Mouse (Mus musculus) v-Abl transformed pro-B cells (cell line): ENCODE data around the gene Emilin3.
"Not testable (repeated sequence)": the region's sequence is repeated elsewhere in the genome, so short reads cannot be mapped to it uniquely, and the experiment has no call there.

Experiments used
- in situ Hi-C, 2 experiments: fragments of 400-800 bp; cut with MboI; formaldehyde crosslinking; loops; one replicate each; pipeline ENCODE4 v1.15.1; 2025; ENCODE audit not compliant: unreplicated experiment in 2 of 2

Gene Emilin3

GRCm38 (mm10) chr2:160912231-160912671 lies at the start of gene Emilin3:
Emilin3 (minus strand) TSS chr2:160912328.
- in situ Hi-C loops: no loop called here

DNA sequence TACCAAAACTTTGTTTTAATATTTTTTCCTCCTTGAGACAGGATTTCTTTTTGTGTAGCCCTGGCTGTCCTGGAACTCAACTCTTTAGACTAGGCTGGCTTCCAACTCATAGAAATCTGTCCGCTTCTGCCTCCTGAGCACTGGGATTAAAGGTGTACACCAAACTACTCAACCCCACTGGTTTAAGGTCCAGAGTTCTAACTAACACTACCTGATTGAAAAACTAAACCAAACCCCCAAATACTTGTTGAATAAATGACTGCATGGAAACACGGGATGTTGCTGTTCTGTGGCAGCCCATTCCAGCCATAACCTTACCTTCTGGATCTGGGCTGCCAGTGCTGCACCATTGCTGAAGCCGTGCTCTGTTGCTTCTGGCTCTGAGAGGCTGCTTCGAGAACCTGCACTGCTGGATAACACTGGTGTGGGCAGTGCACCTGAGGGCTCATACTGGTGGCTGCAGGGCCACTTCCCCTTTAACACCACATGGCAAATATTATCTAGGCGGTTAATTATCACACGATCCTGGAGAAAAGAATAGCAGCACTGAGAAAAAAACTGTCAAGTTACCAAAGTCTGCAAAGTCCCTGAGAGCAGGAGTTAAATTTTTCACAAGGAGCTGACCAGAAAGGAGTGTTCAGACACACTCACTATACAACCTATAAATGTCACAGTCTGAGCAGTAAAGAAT lies 49.0 kb upstream of the Emilin3 start:
- in situ Hi-C loops: no loop called here

DNA sequence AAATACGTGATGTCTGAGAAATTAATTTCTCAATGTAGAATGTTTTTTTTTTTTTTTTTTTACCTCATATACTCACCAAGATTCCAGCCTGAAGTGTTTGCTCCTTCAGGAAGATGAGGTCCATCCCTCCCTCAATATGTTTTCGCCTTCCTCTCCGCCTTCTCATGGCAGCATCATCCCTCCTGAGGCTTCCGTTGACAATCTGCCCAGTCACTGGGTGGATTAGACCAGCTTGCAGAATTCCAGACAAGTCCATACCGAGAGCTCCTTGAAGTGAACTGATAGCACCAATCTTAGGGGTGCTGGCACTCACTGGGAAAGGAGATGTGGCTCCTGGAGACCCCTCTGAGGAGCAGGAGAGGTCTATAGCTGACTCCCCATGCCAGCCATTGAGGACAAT lies 47.8 kb upstream of the Emilin3 start:
- in situ Hi-C loops: no loop called here

GRCm38 (mm10) chr2:160958737-160959136 lies 46.6 kb upstream of the Emilin3 start:
- in situ Hi-C loops: no loop called here

GRCm38 (mm10) chr2:160957801-160958200 lies 45.7 kb upstream of the Emilin3 start:
- in situ Hi-C loops: not testable (repeated sequence)

DNA sequence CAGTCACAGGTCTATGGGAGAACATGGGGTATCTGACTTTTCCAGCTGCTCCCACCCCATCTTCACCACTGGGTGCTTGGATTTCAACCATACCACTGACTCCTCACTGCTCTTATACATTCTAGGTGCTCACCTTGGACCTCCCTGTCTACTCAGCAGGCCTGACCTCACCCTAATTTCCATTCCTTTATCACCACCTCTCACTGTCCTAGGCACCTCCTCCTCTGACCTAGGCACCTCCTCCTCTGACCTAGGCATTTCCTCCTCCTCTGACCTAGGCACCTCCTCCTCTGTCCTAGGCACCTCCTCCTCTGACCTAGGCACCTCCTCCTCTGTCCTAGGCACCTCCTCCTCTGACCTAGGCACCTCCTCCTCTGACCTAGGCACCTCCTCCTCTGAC lies 45.2 kb upstream of the Emilin3 start:
- in situ Hi-C loops: not testable (repeated sequence)

- in situ Hi-C loops: no loop called here
Measured at GRCm38 (mm10) chr2:160955331-160955730, 43.2 kb upstream of the Emilin3 start.

- in situ Hi-C loops: no loop called here
Measured at GRCm38 (mm10) chr2:160954541-160954940, 42.4 kb upstream of the Emilin3 start.

GRCm38 (mm10) chr2:160953131-160953873 lies 41.2 kb upstream of the Emilin3 start:
- in situ Hi-C loops: no loop called here

GRCm38 (mm10) chr2:160951595-160951994 lies 39.5 kb upstream of the Emilin3 start:
- in situ Hi-C loops: no loop called here

- in situ Hi-C loops: no loop called here
Measured at GRCm38 (mm10) chr2:160942443-160942842, 30.3 kb upstream of the Emilin3 start.

GRCm38 (mm10) chr2:160940930-160941709 lies 29.0 kb upstream of the Emilin3 start:
- in situ Hi-C loops: no loop called here

DNA sequence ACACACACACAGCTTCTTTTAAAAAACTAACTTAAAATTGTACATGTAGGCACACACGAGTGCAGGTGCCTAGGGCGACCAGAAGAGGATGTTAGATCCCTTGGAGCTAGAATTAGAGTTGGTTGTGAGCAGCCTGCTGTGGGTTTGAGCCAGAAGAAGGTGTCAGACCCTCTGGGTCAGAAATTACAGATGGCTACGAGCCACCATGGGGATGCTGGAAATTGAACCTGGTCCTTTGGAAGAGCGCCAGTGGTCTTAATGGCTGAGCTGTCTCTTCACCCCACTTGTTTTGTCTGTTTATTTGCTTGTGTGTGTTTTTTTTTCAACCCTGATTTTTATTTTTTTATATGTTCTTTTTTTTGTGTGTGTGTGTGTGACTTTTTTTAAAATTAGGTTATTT lies 22.3 kb upstream of the Emilin3 start:
- in situ Hi-C loops: no loop called here

DNA sequence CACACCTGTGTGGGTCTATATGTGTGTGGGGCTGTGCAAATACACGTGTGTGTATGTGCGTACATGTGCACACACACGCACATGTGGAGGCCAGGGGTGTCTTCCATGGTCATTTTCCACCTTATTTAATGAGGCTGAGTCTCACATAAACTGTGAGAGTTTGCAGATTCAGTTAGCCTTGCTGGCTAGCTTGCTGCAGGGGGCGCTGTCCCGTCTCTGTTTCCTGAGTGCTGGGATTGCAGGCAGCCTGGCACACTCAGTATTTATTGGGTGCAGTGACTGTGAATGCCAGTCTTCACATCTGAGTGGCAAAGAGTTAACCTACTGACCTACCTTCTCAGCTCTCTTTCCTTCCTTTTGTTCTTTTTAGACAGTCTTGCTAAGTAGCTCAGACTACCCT lies 21.8 kb upstream of the Emilin3 start:
- in situ Hi-C loops: no loop called here

GRCm38 (mm10) chr2:160932981-160933380 lies 20.9 kb upstream of the Emilin3 start:
- in situ Hi-C loops: no loop called here

GRCm38 (mm10) chr2:160932325-160932724 lies 20.2 kb upstream of the Emilin3 start:
- in situ Hi-C loops: no loop called here

GRCm38 (mm10) chr2:160931378-160931777 lies 19.2 kb upstream of the Emilin3 start:
- in situ Hi-C loops: no loop called here

- in situ Hi-C loops: no loop called here
Measured at GRCm38 (mm10) chr2:160925203-160925602, 13.1 kb upstream of the Emilin3 start.

DNA sequence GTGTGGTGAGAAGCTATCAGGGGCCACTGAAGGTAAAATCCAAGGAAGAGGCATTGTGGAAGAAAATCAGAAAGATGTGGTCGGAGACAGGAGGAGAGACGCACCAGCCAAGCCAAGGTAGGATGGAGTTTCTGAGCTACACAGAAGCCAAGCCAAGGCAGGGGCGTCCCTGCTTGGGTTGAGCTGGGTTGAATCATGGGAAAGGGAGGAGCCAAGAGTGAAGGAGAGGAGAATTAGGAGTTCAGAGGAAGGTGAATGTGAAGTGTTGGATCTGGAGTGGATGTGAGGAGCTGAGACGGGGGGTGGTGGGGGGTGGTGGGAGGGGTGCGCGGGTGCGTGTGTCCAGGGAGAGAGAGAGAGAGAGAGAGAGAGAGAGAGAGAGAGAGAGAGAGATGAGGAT lies 9.2 kb upstream of the Emilin3 start:
- in situ Hi-C loops: no loop called here

DNA sequence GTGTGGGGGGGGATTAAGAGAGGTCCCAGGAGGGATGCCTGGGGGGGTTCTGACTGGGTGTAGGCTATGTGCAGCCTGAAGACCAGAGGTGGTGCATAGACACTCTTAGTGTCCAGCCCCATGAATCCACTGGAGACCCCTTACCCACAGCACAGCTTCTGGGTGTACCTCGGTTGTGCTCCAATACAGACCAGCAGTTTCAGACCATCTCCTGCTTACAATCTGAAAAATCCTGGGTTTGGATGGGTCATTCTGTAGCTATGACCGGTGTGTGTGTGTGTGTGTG lies 6.7 kb upstream of the Emilin3 start:
- in situ Hi-C loops: no loop called here

DNA sequence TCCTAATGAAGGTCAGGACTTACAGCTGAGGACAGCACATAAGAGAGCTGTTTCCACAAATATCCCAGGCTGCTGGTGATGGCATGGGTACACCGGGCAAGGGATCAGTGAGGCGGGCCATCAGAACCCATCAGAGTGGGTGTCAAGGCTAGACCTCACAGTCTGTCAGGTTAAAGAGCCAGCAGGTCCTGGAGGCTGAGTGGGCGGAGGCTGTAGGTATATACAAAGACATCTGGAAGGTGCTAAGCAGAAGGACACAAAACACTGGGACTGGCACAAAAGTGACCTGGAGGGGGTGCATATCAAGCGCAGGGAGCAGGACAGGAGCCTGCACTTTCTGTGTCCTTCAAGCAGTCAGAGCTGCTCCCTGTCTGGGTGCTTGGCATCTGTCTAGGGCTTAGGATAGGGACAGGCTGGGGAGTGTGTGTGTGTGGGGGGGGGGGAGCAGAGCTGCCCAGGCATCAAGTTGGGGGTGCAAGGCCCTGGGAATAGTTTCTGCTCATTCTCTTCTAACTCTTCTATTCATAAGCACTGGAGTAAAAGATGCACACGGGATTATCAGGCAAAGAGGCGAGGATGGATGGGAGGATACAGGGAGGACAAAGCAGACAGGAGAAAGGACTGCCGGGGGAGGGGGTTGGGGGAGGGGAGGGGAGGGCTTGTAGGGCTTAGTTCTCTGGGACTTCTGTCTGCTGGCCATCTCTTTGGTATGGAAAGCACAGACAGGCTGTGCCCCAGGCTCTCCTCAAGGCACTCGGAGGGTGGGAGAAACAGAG lies 6.2 kb upstream of the Emilin3 start:
- in situ Hi-C loops: no loop called here
